Mouse (Mus musculus): ENCODE data around the gene Dach1. TPM values are rescaled to one million over a fixed set of nuclear protein-coding genes. Genes with fewer than 3 reads are reported as not detected.

Gene Dach1
- total and polyA plus RNA-seq, 3 experiments: not detected

DNA sequence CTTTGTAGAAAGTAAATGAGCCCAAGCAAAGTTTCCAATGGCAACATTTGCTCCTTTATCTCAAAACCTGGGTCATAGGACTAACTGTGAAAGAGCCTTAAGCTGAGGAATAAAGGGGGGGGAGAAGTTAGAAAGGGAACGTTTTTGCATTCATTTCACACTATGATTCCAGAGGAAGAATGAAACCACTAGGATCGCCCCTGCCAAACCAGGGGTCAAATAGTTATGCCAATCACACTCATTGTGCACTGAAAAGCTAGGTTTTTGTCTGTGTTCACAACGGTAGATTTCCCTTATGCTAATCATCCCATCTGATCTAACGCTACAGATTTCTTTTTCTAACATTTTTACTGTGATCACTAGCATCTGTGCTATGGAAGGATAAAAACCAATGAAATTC, 415.2 kb downstream of the Dach1 start:
- Histone ChIP-seq H3K36me3 (ENCODE audit: control insufficient read depth in 1 of 2, insufficient read depth in 2 of 2, low read length in 2 of 2) (no peaks in the 10 kb centered on the region), H3K4me1 (ENCODE audit: control insufficient read depth in 1 of 2, insufficient read depth in 2 of 2, low read length in 2 of 2) (no peaks in the 10 kb centered on the region), H3K27ac (ENCODE audit: control insufficient read depth, low read depth, low read length) (no peak overlapping the region), H3K79me2 (ENCODE audit: control insufficient read depth, insufficient read depth, low read length, poor library complexity) (no peaks in the 10 kb centered on the region), H3K4me3 (ENCODE audit: control insufficient read depth in 1 of 2, insufficient read depth in 1 of 2, low read depth in 2 of 2, low read length in 2 of 2) (no peak overlapping the region), H3K9ac (ENCODE audit: control insufficient read depth, low read depth, low read length, poor library complexity, severe bottlenecking) (no peak overlapping the region), H3K27me3 (ENCODE audit: control insufficient read depth in 1 of 2, insufficient read depth in 2 of 2, low read length in 2 of 2) (no peaks in the 10 kb centered on the region), H3K9me3 (replicated peaks; ENCODE audit: insufficient read depth, low read length) (no peaks in the 10 kb centered on the region)
- no peak for DNase-seq (ENCODE audit: low read depth, low spot score)
- no peak for TF ChIP-seq NELFE (IDR thresholded peaks at IDR 0.05; ENCODE audit: low read depth, low read length)
- TF ChIP-seq ZNF384 (IDR thresholded peaks at IDR 0.05; ENCODE audit: low read depth, low read length): no peak
- TF ChIP-seq ETS1 (IDR thresholded peaks at IDR 0.05; ENCODE audit: low read depth, low read length): no peak
- no peak for TF ChIP-seq MYC (IDR thresholded peaks at IDR 0.05; ENCODE audit: low read depth, low read length)
- no peak for TF ChIP-seq SMC3 (IDR thresholded peaks at IDR 0.05; ENCODE audit: low read depth, low read length)
- no peak for TF ChIP-seq USF1 (IDR thresholded peaks at IDR 0.05; ENCODE audit: low read depth, low read length)
- no peak for TF ChIP-seq ZKSCAN1 (IDR thresholded peaks at IDR 0.05; ENCODE audit: low read depth, low read length)
- no peak for TF ChIP-seq JUND (IDR thresholded peaks at IDR 0.05; ENCODE audit: low read depth, low read length)
- no peak for TF ChIP-seq RCOR1 (IDR thresholded peaks at IDR 0.05; ENCODE audit: low read depth, low read length)
- TF ChIP-seq ZMIZ1 (IDR thresholded peaks at IDR 0.05; ENCODE audit: low read depth, low read length): no peak
- TF ChIP-seq GATA1 (IDR thresholded peaks at IDR 0.05; ENCODE audit: low read depth, low read length): no peak

DNA sequence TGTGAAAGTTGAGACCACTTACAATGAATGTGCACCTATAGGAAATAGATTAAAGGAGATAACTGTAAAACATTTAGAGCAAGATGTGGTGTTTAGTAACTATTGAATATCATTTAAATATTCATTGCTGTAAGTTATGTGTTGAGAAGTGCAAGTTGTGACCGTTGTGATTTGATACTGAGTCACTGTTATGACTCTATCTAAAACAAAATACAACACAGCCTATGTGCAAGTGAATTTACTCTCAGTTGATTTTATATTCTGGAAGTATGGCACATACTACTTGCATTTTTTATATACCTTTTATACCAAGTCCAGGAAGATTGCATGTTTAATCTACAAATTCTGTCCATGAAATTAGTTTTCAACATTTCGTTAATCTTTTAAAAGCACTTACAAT, 415.6 kb downstream of the Dach1 start:
- Histone ChIP-seq H3K4me1 (ENCODE audit: control insufficient read depth in 1 of 2, insufficient read depth in 2 of 2, low read length in 2 of 2) (no peaks in the 10 kb centered on the region), H3K4me3 (ENCODE audit: control insufficient read depth in 1 of 2, insufficient read depth in 1 of 2, low read depth in 2 of 2, low read length in 2 of 2) (no peak overlapping the region), H3K9ac (ENCODE audit: control insufficient read depth, low read depth, low read length, poor library complexity, severe bottlenecking) (no peak overlapping the region), H3K27me3 (ENCODE audit: control insufficient read depth in 1 of 2, insufficient read depth in 2 of 2, low read length in 2 of 2) (no peaks in the 10 kb centered on the region), H3K79me2 (ENCODE audit: control insufficient read depth, insufficient read depth, low read length, poor library complexity) (no peaks in the 10 kb centered on the region), H3K9me3 (replicated peaks; ENCODE audit: insufficient read depth, low read length) (no peaks in the 10 kb centered on the region), H3K36me3 (ENCODE audit: control insufficient read depth in 1 of 2, insufficient read depth in 2 of 2, low read length in 2 of 2) (no peaks in the 10 kb centered on the region), H3K27ac (ENCODE audit: control insufficient read depth, low read depth, low read length) (no peak overlapping the region)
- TF ChIP-seq CHD2 (IDR thresholded peaks at IDR 0.05; ENCODE audit: low read length) (no peak), TAL1 (IDR thresholded peaks at IDR 0.05; ENCODE audit: low read length) (no peak), ZC3H11A (IDR thresholded peaks at IDR 0.05; ENCODE audit: low read depth, low read length) (no peak), NRF1 (IDR thresholded peaks at IDR 0.05; ENCODE audit: insufficient read depth, low read depth, low read length, poor library complexity, severe bottlenecking) (no peak), MEF2A (IDR thresholded peaks at IDR 0.05; ENCODE audit: extremely low read depth, insufficient replicate concordance, low read depth, low read length, poor library complexity, severe bottlenecking) (no peak), ETS1 (IDR thresholded peaks at IDR 0.05; ENCODE audit: low read depth, low read length) (no peak)
- DNase-seq (ENCODE audit: low read depth, low spot score): no peak

All from MEL (cell line).